Mouse (Mus musculus) urinary bladder, postnatal 36 days (tissue): ENCODE results near the gene Zeb2.

Experiments
- DNase-seq, 2 experiments: peaks; one replicate each; pipeline ENCODE4 v3.0.0; 2022; ENCODE audit warnings: low spot score in 2 of 2, mixed read lengths in 1 of 2

Zeb2 gene

GRCm38 (mm10) chr2:45062136-45062535 lies 55.1 kb downstream of the Zeb2 start:
- DNase-seq: no peak

GRCm38 (mm10) chr2:45060768-45061167 lies 56.4 kb downstream of the Zeb2 start:
- DNase-seq: no peak

- DNase-seq: no peak
Measured at GRCm38 (mm10) chr2:45060202-45060601, 57.0 kb downstream of the Zeb2 start.

DNA sequence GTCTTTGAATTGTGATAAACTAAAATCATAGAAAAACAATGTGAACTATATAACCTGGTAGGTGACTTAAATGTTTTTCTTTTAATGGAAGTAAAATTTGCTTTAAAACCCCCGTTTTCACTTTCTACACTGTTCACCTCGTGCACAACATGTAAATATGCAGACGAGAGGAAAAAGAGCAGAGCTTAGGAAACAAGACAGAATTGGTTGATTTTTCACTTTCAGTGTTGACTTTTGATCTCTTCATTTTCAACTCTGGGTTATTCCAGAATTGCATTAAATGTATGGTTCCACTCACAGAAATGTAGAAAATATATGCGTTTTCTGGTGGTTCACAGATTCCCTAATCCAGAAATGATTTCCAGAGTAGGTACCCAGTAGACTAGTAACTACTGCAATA lies 57.6 kb downstream of the Zeb2 start:
- DNase-seq: no peak

DNA sequence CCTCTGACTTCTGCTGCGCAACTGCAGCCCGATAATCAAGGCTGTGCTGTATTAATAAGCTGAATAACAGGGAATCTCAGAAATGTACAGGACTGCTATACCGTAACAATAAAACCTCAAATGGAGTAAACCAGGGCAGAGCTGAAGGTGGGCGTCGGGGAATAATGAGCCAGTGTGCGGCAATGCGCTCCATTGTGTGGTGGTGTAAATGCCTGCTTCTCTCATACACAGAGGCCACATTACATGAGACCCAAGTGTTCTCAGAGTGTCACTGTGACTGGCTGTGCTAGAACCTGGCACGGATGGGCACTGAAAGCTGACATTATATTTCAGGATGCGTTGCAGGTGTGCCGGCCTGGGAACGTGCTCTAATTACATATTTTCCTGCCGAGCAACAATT lies 58.2 kb downstream of the Zeb2 start:
- no peak for DNase-seq

DNA sequence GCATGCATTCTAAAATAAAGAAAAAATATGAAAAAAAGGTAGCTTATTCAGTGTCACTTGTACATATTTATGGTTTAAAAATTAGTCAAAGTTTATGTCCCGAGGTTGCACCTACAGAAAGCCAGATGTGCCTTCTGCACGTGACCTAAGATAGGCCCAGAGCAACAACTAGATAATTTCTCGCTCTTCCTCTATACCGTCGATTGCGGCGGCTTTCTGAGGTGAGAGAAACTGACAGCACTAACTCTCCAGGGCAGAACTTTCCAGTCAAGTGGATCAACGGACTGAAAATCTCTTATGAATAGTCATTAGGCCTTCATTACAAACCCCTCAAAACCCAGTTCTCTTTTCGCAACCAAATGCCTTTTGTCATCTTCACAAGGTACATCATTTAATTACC lies 59.0 kb downstream of the Zeb2 start:
- no peak for DNase-seq

- DNase-seq: no peak
Measured at GRCm38 (mm10) chr2:45056856-45057562, 60.2 kb downstream of the Zeb2 start.

DNA sequence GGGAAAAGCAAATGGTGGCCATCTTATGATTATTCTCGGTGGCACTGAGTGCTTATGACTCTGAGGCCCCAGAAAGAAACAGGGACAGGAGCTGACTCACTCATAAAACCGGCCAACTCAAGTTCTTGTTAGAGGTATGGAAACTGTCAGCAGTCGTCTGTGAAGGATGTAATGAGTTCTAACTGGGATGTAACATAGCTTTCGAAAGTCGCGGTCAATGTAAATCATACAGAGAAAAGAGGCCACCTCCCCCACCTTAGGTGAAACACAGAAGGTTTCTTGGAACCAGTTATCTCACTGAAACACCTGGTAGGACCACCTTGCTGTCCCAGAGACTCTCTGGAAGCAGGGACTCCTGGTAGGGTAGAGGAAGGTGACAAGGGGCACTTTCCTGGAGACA lies 61.3 kb downstream of the Zeb2 start:
- no peak for DNase-seq

GRCm38 (mm10) chr2:45055034-45055615 lies 62.1 kb downstream of the Zeb2 start:
- no peak for DNase-seq

- DNase-seq: no peak
Measured at GRCm38 (mm10) chr2:45054070-45055025, 62.8 kb downstream of the Zeb2 start.

GRCm38 (mm10) chr2:45052587-45052986 lies 64.6 kb downstream of the Zeb2 start:
- no peak for DNase-seq

GRCm38 (mm10) chr2:45051321-45051720 lies 65.9 kb downstream of the Zeb2 start:
- no peak for DNase-seq

DNA sequence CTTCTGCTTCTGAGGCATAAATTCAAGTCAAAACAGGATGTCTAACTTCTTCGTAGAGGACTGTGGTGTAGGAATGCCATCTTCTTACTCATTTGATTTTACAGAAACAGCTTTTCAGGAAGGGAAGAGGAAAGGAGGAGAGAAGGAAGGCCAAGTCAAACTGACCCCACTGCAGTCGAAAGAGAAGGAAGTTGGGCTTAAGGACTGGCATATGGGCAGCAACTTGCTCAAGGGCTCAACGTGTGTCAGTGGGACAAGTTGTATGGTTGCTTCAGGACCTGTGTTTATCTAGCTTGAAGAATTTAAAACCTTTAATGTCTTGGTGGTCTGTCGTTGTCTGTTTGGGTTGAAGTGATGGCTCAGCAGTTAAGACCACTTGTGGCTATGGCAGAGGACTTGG lies 67.3 kb downstream of the Zeb2 start:
- no peak for DNase-seq

GRCm38 (mm10) chr2:45049279-45049678 lies 67.9 kb downstream of the Zeb2 start:
- DNase-seq: no peak

DNA sequence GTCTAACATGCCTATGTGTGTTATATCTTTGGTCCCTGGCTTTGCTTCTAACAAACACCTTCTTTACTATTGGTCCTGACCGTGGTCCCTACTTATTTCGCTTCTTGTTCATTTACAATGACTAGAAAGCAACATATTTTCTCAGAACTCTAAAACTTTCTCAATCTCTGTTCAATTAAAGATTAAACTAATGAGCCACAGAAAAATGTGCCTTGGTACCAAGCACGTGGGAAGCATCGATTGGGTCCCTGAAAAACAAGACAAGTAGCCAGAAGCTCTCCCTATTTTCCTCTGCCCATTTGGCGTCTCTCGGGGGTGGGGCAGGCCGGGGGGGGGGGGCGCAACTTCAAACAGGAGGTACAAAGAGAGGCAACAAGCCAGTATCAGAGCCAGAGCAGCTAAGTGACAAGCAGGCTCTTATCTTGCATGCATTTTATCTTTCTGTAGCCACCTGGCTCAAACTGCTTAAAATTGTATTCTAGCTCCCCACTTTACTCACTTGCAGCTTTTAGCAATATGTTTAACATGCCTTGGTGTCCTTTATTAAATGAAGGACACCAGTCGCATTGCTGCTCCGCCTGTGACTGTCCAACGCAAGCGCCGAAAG lies 76.4 kb downstream of the Zeb2 start:
- DNase-seq: no peak

GRCm38 (mm10) chr2:45039503-45039902 lies 77.7 kb downstream of the Zeb2 start:
- DNase-seq: no peak

GRCm38 (mm10) chr2:45028091-45028638 lies 89.0 kb downstream of the Zeb2 start:
- DNase-seq: no peak

GRCm38 (mm10) chr2:45017186-45017800 lies 99.9 kb downstream of the Zeb2 start:
- DNase-seq: no peak

- no peak for DNase-seq
Measured at GRCm38 (mm10) chr2:45013325-45013724, 103.9 kb downstream of the Zeb2 start.

DNA sequence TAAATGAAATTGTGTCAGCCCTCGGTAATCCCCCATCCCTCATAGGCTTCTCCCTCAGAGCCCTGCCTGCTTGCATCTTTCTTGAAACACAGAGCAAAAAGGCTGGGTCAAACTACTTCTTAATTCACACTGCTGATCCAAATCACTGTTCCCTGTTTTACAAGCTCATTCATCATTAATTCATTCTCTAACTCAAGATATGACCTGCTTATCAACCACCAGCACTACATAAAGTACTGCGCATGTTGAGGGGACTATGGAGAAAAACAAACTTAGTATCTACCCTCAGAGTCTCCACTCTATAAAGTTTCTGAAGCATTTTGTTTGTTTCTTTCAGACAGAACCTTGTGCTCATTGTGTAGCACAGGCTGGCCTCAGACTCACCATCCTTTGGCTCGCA lies 104.5 kb downstream of the Zeb2 start:
- DNase-seq: no peak

DNA sequence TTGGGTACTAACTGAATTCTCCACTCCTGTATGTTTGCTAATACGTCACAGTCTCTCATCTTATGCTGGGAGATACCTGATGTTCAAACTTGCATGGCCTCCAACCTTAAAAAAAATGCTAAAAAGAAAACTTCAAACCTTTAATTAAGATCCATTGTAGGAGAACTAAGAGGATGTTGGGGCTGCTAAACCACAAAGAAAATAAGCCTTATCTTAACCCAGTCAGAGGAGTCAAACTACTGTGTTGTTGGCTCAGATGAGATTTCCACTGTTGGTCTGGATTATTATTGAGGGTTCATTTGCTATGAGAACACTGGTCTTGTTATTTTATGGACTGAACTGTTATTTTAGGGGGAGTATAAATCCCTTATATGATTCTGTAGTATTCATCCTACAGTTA lies 106.5 kb downstream of the Zeb2 start:
- no peak for DNase-seq
